Mouse (Mus musculus) forebrain, embryonic 14.5 days (tissue): Measurements from ENCODE around the gene Hpse2. TPM values are rescaled to one million over a fixed set of nuclear protein-coding genes. Genes with fewer than 3 reads are reported as not detected.

Source experiments
- ATAC-seq: fragments of 200-750 bp; cut with Nextera tagmentation; 2 replicates; pipeline ENCODE4 v1.8.0; 2017; ENCODE audit warnings: mild to moderate bottlenecking, moderate library complexity
- DNase-seq: peaks from one replicate; pipeline ENCODE4 v3.0.0-alpha.2; 2015; ENCODE audit warnings: low spot score
- H3K27ac ChIP-seq: fragments of 300-500 bp; sonication (generic); 2 replicates; pipeline ENCODE4 v1.5.1; 2014; ENCODE audit warnings: low read depth, mild to moderate bottlenecking, control low read depth, low read length, moderate library complexity
- H3K27me3 ChIP-seq: fragments of 300-500 bp; sonication (generic); replicated peaks from 2 replicates; pipeline ENCODE4 v1.6.1; 2014; ENCODE audit warnings: low read length, control low read depth, mixed read lengths; ENCODE audit not compliant: control insufficient read depth, insufficient read depth
- H3K36me3 ChIP-seq: fragments of 300-500 bp; sonication (generic); 2 replicates; pipeline ENCODE4 v1.6.1; 2014; ENCODE audit warnings: low read length, control low read depth; ENCODE audit not compliant: control insufficient read depth, insufficient read depth
- H3K4me1 ChIP-seq: fragments of 300-500 bp; sonication (generic); 2 replicates; pipeline ENCODE4 v1.6.1; 2014; ENCODE audit warnings: antibody characterized with exemption, low read length, control low read depth; ENCODE audit not compliant: control insufficient read depth, insufficient read depth
- H3K4me2 ChIP-seq: fragments of 300-500 bp; sonication (generic); 2 replicates; pipeline ENCODE4 v1.6.1; 2014; ENCODE audit warnings: mild to moderate bottlenecking, control low read depth, low read length
- H3K4me3 ChIP-seq: fragments of 300-500 bp; sonication (generic); 2 replicates; pipeline ENCODE4 v1.5.1; 2014; ENCODE audit warnings: low read depth, low read length, control low read depth
- H3K9ac ChIP-seq: fragments of 300-500 bp; sonication (generic); 2 replicates; pipeline ENCODE4 v1.6.1; 2014; ENCODE audit warnings: mild to moderate bottlenecking, low read length, control low read depth, moderate library complexity
- H3K9me3 ChIP-seq: fragments of 300-500 bp; sonication (generic); replicated peaks from 2 replicates; pipeline ENCODE4 v1.6.1; 2016; ENCODE audit warnings: low read length, control low read depth, mixed read lengths; ENCODE audit not compliant: control insufficient read depth
- WGBS: fragments of 180-500 bp; shearing (Covaris S2); extraction: QIAGEN DNeasy Blood & Tissue Kit; methylation state at CpG from one replicate; pipeline ENCODE4 v1.1.7; 2014; 5-methylcytosine and 5-hydroxymethylcytosine counted together
- polyA plus RNA-seq: library from polyadenylated mRNA; unstranded; fragments of >200 nt; fragmentation: Nextera tagmentation; extraction: Ambion mirVana; gene quantifications from 2 replicates; pipeline ENCODE4 v1.2.1, GENCODE M21; 2014

Gene Hpse2
- polyA plus RNA-seq, 1 experiment from 2014 or later: 0.04 TPM

- Histone ChIP-seq H3K27me3 (no peaks in the 10 kb centered on the region), H3K9me3 (no peaks in the 10 kb centered on the region), H3K27ac (no peak overlapping the region), H3K4me3 (no peak overlapping the region), H3K4me1 (no peaks in the 10 kb centered on the region), H3K36me3 (no peaks in the 10 kb centered on the region), H3K4me2 (no peak overlapping the region), H3K9ac (no peak overlapping the region)
- ATAC-seq (no peak), DNase-seq (no peak)
- 88% methylated on average over 3 of the region's 3 CpGs for WGBS
These were observed 156.4 kb downstream of the Hpse2 start for GRCm38 (mm10) chr19:43231711-43232110.

- Histone ChIP-seq H3K27ac (no peak overlapping the region), H3K9ac (no peak overlapping the region), H3K27me3 (no peaks in the 10 kb centered on the region), H3K4me3 (no peak overlapping the region), H3K4me1 (no peaks in the 10 kb centered on the region), H3K9me3 (no peaks in the 10 kb centered on the region), H3K36me3 (no peaks in the 10 kb centered on the region), H3K4me2 (no peak overlapping the region)
- ATAC-seq (no peak), DNase-seq (no peak)
- 77% methylated on average over 3 of the region's 3 CpGs for WGBS
These were observed 194.6 kb downstream of the Hpse2 start for GRCm38 (mm10) chr19:43193562-43193961.

- H3K4me1 ChIP-seq: no peaks in the 10 kb centered on the region
- H3K27me3 ChIP-seq: no peaks in the 10 kb centered on the region
- DNase-seq (no peak), ATAC-seq (no peak)
- WGBS: 87% methylated on average over 3 of the region's 3 CpGs
- no peak overlapping the region for H3K9ac ChIP-seq
- no peak overlapping the region for H3K4me2 ChIP-seq
- no peak overlapping the region for H3K27ac ChIP-seq
- H3K4me3 ChIP-seq: no peak overlapping the region
- no peaks in the 10 kb centered on the region for H3K36me3 ChIP-seq
- no peaks in the 10 kb centered on the region for H3K9me3 ChIP-seq
These were observed 212.7 kb downstream of the Hpse2 start for GRCm38 (mm10) chr19:43175437-43175965.

DNA sequence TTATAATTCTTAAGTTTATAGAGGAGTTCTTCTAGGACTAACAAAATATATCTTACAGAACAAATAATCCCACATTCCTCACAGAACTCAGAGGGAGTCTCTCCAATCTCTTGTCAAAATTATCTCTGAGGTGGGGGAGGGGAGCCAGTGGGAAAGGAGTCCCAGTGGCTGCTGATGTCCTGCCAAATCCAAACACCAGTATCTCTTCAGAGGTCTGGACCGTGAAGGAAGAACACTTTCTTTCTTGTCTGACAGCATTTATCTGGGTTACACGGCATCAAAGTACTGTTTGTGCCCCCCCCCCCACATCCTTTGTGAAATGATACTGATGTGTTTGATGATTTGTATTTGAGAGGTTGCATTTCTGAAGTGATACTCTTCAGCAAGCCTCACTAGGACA is 213.3 kb downstream of the Hpse2 start:
- DNase-seq (no peak), ATAC-seq (no peak)
- H3K36me3 ChIP-seq: no peaks in the 10 kb centered on the region
- no peaks in the 10 kb centered on the region for H3K4me1 ChIP-seq
- WGBS: 89% methylated on average over 2 of the region's 2 CpGs
- H3K4me3 ChIP-seq: no peak overlapping the region
- H3K9me3 ChIP-seq: no peaks in the 10 kb centered on the region
- no peak overlapping the region for H3K9ac ChIP-seq
- no peak overlapping the region for H3K27ac ChIP-seq
- no peaks in the 10 kb centered on the region for H3K27me3 ChIP-seq
- H3K4me2 ChIP-seq: no peak overlapping the region

DNA sequence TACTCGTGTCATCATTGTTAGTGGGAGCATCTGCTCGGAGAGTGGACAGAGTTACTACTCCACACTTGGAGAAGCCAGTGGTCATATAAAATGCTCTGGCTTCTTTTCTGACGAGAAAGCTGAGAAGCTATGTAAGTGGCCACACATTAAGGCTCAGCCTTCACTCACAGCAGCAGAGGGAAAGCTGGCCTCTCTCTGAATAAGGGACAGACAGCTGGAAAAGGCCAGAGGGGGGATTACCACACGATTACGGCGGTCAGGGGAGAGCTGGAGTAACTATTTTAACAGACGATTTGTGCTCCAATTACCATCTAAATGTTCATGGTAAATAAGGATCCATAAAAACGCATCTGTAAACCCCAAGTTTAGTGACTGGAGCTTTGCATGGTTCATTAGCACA is 232.1 kb downstream of the Hpse2 start:
- Histone ChIP-seq H3K27me3 (no peaks in the 10 kb centered on the region), H3K4me3 (no peak overlapping the region), H3K9me3 (no peaks in the 10 kb centered on the region), H3K36me3 (no peaks in the 10 kb centered on the region), H3K4me1 (no peaks in the 10 kb centered on the region), H3K9ac (no peak overlapping the region), H3K4me2 (no peak overlapping the region), H3K27ac (no peak overlapping the region)
- DNase-seq: peak; percentile 13
- no peak for ATAC-seq
- 40% methylated on average over 8 of the region's 8 CpGs for WGBS

DNA sequence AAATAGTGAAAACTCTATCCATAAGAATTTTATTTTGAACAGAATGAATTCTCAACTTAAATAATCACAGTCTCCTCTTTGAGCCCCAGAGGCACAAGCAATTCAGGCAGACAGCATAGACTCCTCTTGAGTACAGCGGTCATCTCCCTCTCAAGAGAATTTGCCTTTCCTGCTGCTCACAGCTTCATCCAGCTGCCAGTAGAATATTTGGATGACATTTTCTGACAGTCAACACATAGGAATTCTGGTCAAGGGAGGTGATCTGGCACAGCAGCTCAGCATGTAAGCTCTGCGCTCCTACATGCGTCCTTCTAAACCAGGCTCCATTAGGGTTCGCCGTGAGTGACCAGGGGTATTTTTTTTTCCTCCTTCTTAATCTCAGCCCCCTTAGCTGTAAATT is 232.6 kb downstream of the Hpse2 start:
- no peak overlapping the region for H3K4me3 ChIP-seq
- no peaks in the 10 kb centered on the region for H3K27me3 ChIP-seq
- H3K4me2 ChIP-seq: no peak overlapping the region
- H3K36me3 ChIP-seq: no peaks in the 10 kb centered on the region
- WGBS: 89% methylated on average over 5 of the region's 5 CpGs
- ATAC-seq (no peak), DNase-seq (no peak)
- no peaks in the 10 kb centered on the region for H3K9me3 ChIP-seq
- no peaks in the 10 kb centered on the region for H3K4me1 ChIP-seq
- H3K27ac ChIP-seq: no peak overlapping the region
- H3K9ac ChIP-seq: no peak overlapping the region

GRCm38 (mm10) chr19:43147901-43148300 is 240.3 kb downstream of the Hpse2 start:
- Histone ChIP-seq H3K36me3 (no peaks in the 10 kb centered on the region), H3K27ac (no peak overlapping the region), H3K9me3 (no peaks in the 10 kb centered on the region), H3K27me3 (no peaks in the 10 kb centered on the region), H3K9ac (no peak overlapping the region), H3K4me1 (no peaks in the 10 kb centered on the region), H3K4me3 (no peak overlapping the region), H3K4me2 (no peak overlapping the region)
- DNase-seq (no peak), ATAC-seq (no peak)
- 66% methylated on average over 6 of the region's 6 CpGs for WGBS

GRCm38 (mm10) chr19:43146820-43147219 is 241.3 kb downstream of the Hpse2 start:
- WGBS: 78% methylated on average over 7 of the region's 7 CpGs
- ATAC-seq: no peak

GRCm38 (mm10) chr19:43141646-43142045 is 246.5 kb downstream of the Hpse2 start:
- no peaks in the 10 kb centered on the region for H3K36me3 ChIP-seq
- H3K4me1 ChIP-seq: no peaks in the 10 kb centered on the region
- WGBS: 94% methylated on average over 3 of the region's 3 CpGs
- DNase-seq (no peak), ATAC-seq (no peak)
- no peak overlapping the region for H3K4me3 ChIP-seq
- H3K9me3 ChIP-seq: no peaks in the 10 kb centered on the region
- H3K9ac ChIP-seq: no peak overlapping the region
- H3K27ac ChIP-seq: no peak overlapping the region
- no peak overlapping the region for H3K4me2 ChIP-seq
- no peaks in the 10 kb centered on the region for H3K27me3 ChIP-seq

More at GRCm38 (mm10) chr19:43146820-43147219, 241.3 kb downstream of the Hpse2 start:
- H3K9ac ChIP-seq: no peak overlapping the region
- no peak overlapping the region for H3K27ac ChIP-seq
- no peaks in the 10 kb centered on the region for H3K4me1 ChIP-seq
- DNase-seq: no peak
- no peaks in the 10 kb centered on the region for H3K9me3 ChIP-seq
- no peak overlapping the region for H3K4me2 ChIP-seq
- H3K36me3 ChIP-seq: no peaks in the 10 kb centered on the region
- H3K27me3 ChIP-seq: no peaks in the 10 kb centered on the region
- no peak overlapping the region for H3K4me3 ChIP-seq
